Mouse (Mus musculus): ENCODE data around the gene Rasgrp1. TPM values are rescaled to one million over a fixed set of nuclear protein-coding genes. Genes with fewer than 3 reads are reported as not detected.

Rasgrp1 gene
- total and polyA plus RNA-seq, 2 experiments from 2014 or later = 3.5 to 6.6 TPM

- 0 out of 2 replicates have a peak, but pooled peaks cover 2% of the 10 kb centered on the region for H3K27me3 ChIP-seq (ENCODE audit: insufficient read depth, low read length)
- no peak overlapping the region for H3K4me3 ChIP-seq (ENCODE audit: low read depth, low read length)
- H3K9ac ChIP-seq (replicated peaks; ENCODE audit: low read length, poor library complexity, severe bottlenecking) = no peak overlapping the region
- no peak for TF ChIP-seq CTCF (IDR thresholded peaks at IDR 0.05)
- no peak for ATAC-seq (ENCODE audit: low FRiP score)
- H3K9me3 ChIP-seq (ENCODE audit: low read length) = no peaks in the 10 kb centered on the region
- no peaks in the 10 kb centered on the region; the same call in 1 of the 2 replicates for H3K4me1 ChIP-seq (ENCODE audit: insufficient read depth, low read length)
- H3K27ac ChIP-seq (ENCODE audit: low read depth, low read length) = no peak overlapping the region
- 96% methylated on average over 7 of the region's 7 CpGs for WGBS
- no peaks in the 10 kb centered on the region for H3K36me3 ChIP-seq (ENCODE audit: insufficient read depth, low read length)
- DNase-seq (ENCODE audit: low spot score) = no peak
- no peak overlapping the region for H3K4me2 ChIP-seq (ENCODE audit: low read depth, low read length, poor library complexity, severe bottlenecking)
Observed at GRCm38 (mm10) chr2:117337902-117338301, 4.9 kb downstream of the Rasgrp1 start.

GRCm38 (mm10) chr2:117336946-117337665, 5.7 kb downstream of the Rasgrp1 start:
- Histone ChIP-seq H3K9ac (replicated peaks; ENCODE audit: low read length, poor library complexity, severe bottlenecking) (no peak overlapping the region), H3K4me1 (ENCODE audit: insufficient read depth, low read length) (no peaks in the 10 kb centered on the region; the same call in 1 of the 2 replicates), H3K27ac (ENCODE audit: low read depth, low read length) (no peak overlapping the region), H3K4me3 (ENCODE audit: low read depth, low read length) (no peak overlapping the region), H3K36me3 (ENCODE audit: insufficient read depth, low read length) (no peaks in the 10 kb centered on the region), H3K4me2 (ENCODE audit: low read depth, low read length, poor library complexity, severe bottlenecking) (no peak overlapping the region), H3K9me3 (ENCODE audit: low read length) (no peaks in the 10 kb centered on the region), H3K27me3 (ENCODE audit: insufficient read depth, low read length) (no peaks in the 10 kb centered on the region)
- no peak for TF ChIP-seq CTCF (IDR thresholded peaks at IDR 0.05)
- DNase-seq (ENCODE audit: low spot score) = no peak
- ATAC-seq (ENCODE audit: low FRiP score) = no peak
- 68% methylated on average over 5 of the region's 5 CpGs for WGBS

DNA sequence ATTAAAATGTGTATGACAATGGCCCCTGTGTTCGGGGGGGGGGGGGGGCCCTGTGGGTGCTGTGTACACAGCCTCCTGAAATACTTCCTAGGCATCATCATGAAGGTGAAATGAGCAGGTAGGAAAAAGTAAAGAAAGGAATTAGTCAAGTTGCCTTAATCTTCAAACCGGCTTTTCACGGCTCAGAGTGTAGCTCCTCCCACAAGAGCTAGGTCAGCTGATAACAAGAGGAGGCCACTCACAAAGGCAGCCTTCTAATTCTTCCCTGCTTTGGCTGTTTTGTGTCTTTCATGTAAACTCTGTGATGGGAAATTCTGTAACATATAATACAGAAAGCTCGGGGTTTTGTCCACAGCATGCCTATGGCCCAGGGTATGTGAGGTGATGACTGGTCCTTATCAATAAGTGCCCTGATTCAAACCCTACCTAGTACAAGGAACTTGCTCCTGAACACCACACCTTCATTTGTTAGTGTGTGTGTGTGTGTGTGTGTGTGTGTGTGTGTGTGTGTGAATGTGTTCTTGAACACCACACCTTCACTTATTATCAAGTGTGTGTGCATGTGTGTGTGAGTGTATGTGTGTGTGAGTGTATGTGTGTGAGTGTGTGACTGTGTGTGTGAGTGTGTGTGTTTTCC, 7.1 kb downstream of the Rasgrp1 start:
- H3K4me1 ChIP-seq (ENCODE audit: insufficient read depth, low read length) = no peaks in the 10 kb centered on the region
- H3K27me3 ChIP-seq (ENCODE audit: insufficient read depth, low read length) = no peaks in the 10 kb centered on the region
- H3K4me2 ChIP-seq (ENCODE audit: low read depth, low read length, poor library complexity, severe bottlenecking) = no peak overlapping the region
- no peak for ATAC-seq (ENCODE audit: low FRiP score)
- no peak for TF ChIP-seq CTCF (IDR thresholded peaks at IDR 0.05)
- no peak for DNase-seq (ENCODE audit: low spot score)
- WGBS = 44% methylated on average over 4 of the region's 4 CpGs
- no peak overlapping the region for H3K9ac ChIP-seq (replicated peaks; ENCODE audit: low read length, poor library complexity, severe bottlenecking)
- H3K27ac ChIP-seq (ENCODE audit: low read depth, low read length) = no peak overlapping the region
- no peaks in the 10 kb centered on the region for H3K36me3 ChIP-seq (ENCODE audit: insufficient read depth, low read length)
- no peak overlapping the region for H3K4me3 ChIP-seq (ENCODE audit: low read depth, low read length)
- no peaks in the 10 kb centered on the region for H3K9me3 ChIP-seq (ENCODE audit: low read length)

GRCm38 (mm10) chr2:117331634-117332033, 11.2 kb downstream of the Rasgrp1 start:
- ATAC-seq (ENCODE audit: low FRiP score) = no peak
- peak; percentile 17 for DNase-seq (ENCODE audit: low spot score)

GRCm38 (mm10) chr2:117328521-117329285, 14.1 kb downstream of the Rasgrp1 start:
- DNase-seq (ENCODE audit: low spot score) = no peak
- Histone ChIP-seq H3K4me2 (ENCODE audit: low read depth, low read length, poor library complexity, severe bottlenecking) (no peak overlapping the region), H3K4me3 (ENCODE audit: low read depth, low read length) (no peak overlapping the region), H3K9me3 (ENCODE audit: low read length) (no peaks in the 10 kb centered on the region), H3K9ac (replicated peaks; ENCODE audit: low read length, poor library complexity, severe bottlenecking) (no peak overlapping the region), H3K27me3 (ENCODE audit: insufficient read depth, low read length) (no peaks in the 10 kb centered on the region), H3K4me1 (ENCODE audit: insufficient read depth, low read length) (no peaks in the 10 kb centered on the region), H3K27ac (ENCODE audit: low read depth, low read length) (no peak overlapping the region), H3K36me3 (ENCODE audit: insufficient read depth, low read length) (no peaks in the 10 kb centered on the region)
- WGBS = 77% methylated on average over 9 of the region's 9 CpGs
- TF ChIP-seq CTCF (IDR thresholded peaks at IDR 0.05) = no peak
- no peak for ATAC-seq (ENCODE audit: low FRiP score)

More at GRCm38 (mm10) chr2:117331634-117332033, 11.2 kb downstream of the Rasgrp1 start:
- Histone ChIP-seq H3K4me2 (ENCODE audit: low read depth, low read length, poor library complexity, severe bottlenecking) (no peak overlapping the region), H3K9me3 (ENCODE audit: low read length) (no peaks in the 10 kb centered on the region), H3K9ac (replicated peaks; ENCODE audit: low read length, poor library complexity, severe bottlenecking) (no peak overlapping the region), H3K4me3 (ENCODE audit: low read depth, low read length) (no peak overlapping the region), H3K4me1 (ENCODE audit: insufficient read depth, low read length) (no peaks in the 10 kb centered on the region), H3K27me3 (ENCODE audit: insufficient read depth, low read length) (no peaks in the 10 kb centered on the region), H3K27ac (ENCODE audit: low read depth, low read length) (no peak overlapping the region), H3K36me3 (ENCODE audit: insufficient read depth, low read length) (no peaks in the 10 kb centered on the region)
- TF ChIP-seq CTCF (IDR thresholded peaks at IDR 0.05) = peak; percentile 43
- 55% methylated on average over 5 of the region's 5 CpGs for WGBS
